Mouse (Mus musculus) v-Abl transformed pro-B cells (cell line): ENCODE results near the gene Fndc10.

Experiments used
- in situ Hi-C, 2 experiments: fragments of 400-800 bp; cut with MboI; formaldehyde crosslinking; loops; one replicate each; pipeline ENCODE4 v1.15.1; 2025; ENCODE audit not compliant: unreplicated experiment in 2 of 2

Gene Fndc10

DNA sequence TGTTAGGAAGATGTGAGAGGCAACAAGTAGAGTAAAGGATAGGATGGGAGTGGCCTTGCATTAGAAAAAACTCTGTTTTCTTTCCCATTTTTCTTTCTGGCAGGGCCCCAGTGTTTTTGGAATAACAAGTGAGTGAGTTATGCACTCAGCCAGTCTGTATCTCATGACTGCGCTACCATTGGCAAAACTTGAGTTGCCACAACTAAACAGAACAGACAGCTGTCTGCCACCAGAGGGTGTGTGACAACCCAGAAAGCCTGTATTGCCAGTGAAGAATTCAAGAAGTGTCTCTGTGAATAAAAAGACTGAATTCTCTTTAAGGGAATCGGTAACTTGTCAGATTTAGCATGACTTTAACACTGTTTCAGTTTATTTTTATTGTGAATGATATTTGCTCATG, 18.2 kb upstream of the Fndc10 start:
- in situ Hi-C loops, result loop anchor here in 1 of 2 experiments (25.0 kb wide), 1 partner anchor 589 kb away; the partner anchor contains the start of genes Morn1 and Rer1

DNA sequence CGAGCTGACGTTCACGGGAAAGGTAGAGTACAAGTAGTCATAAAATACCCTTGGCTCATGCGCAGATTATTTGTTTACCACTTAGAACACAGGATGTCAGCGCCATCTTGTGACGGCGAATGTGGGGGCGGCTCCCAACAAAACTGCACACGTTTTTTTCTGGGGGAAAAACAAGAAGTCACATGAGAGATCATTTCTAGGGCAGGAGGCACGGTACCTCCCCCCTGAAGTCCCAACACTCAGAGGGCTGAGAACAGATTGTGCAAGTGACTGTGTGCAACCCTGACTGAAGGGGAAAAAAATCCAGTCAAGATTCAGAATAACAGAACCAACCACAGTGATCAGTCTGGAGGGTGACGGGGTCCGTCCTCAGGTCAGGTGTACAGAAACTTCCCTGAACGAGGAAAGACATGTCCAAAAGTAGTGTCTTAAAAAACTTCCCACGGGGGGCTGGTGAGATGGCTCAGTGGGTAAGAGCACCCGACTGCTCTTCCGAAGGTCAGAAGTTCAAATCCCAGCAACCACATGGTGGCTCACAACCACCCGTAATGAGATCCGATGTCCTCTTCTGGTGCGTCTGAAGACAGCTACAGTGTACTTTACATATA, 10.4 kb upstream of the Fndc10 start:
- in situ Hi-C loops, result loop anchor here in 1 of 2 experiments (25.0 kb wide), 1 partner anchor 596 kb away; the partner anchor contains the start of genes Morn1 and Rer1

DNA sequence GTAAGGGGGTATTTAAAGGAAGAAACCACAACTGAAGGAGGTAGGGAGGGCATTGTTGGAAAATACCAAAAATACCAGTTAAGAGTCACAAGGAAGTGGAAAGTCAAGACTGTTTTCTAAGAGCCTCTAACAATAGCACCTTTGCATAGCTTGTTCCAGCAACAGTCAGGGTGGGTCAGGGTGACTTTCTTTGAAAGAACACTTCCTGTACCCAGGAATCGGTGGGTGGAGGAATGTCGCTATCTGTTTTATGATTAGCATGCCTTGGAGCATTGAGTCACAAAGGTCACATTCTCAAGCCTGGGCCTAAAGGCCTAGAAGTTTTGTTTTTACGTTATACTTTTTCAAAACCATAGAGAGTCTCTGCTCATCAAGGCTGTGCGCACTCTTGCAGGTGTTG, 6.4 kb upstream of the Fndc10 start:
- in situ Hi-C loops, result loop anchor here in 1 of 2 experiments (25.0 kb wide), 1 partner anchor 600 kb away; the partner anchor contains the start of genes Morn1 and Rer1

DNA sequence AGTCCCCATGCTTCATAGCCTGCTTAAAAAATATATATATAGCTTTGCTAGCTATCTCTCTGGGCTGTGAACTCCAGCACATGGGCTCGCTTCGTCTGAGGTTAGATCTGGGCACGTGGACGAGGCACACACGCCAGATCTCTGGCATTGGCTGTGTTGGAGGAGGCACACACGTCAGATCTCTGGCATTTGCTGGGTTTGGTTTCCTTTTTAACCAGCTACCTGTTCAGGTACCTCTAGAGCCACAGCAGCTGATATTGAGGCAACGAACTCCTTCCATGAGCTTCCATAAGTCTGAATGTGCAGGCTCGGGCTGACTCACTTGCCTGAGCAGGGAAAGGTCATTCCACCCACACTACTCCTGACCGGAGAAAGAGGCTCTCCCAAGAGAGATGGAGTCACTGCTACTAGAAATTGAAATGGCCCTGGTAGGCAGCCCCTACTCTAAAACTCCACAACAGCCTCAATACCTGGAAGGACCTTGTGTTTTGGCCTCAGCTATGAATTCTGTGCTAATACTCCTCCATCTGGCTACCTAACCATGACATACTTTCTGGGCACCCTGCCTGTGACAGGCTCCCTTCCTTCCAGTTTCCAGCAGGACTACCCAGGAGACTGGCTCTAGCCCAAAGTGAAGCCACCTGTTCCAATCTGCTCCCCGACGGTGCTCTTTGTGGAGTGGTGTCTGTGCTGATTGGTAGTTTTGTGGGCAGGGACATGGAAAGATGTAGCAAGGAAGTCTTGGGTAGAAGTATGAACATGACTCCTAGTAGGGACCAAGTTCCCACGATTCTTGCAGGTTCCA, 3.4 kb upstream of the Fndc10 start:
- in situ Hi-C loops, result loop anchor here (10.0 to 25.0 kb wide), 4 partner anchors 64 to 603 kb away; partner anchors contain the start of genes Morn1 (in 1 of the 2) and Rer1 (in 1 of the 2)

DNA sequence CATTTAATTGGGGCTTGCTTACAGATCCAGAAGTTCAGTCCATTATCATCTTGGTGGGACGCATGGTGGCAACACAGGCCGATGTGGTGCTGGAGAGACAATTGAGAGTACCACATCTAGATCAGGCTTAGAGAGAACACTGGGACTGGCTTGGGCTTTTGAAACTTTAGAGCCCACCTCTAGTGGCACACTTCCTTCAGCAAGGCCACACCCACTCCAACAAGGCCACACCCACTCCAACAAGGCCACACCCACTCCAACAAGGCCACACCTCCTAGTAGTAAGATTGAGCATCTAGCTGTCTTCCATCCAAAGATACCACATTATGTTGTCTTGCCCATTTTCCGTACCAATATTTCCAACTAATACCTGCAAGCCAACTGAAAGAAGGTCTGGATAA, 1.7 kb upstream of the Fndc10 start:
- in situ Hi-C loops, result loop anchor here (10.0 to 25.0 kb wide), 4 partner anchors 62 to 605 kb away; partner anchors contain the start of genes Morn1 (in 1 of the 2) and Rer1 (in 1 of the 2)

DNA sequence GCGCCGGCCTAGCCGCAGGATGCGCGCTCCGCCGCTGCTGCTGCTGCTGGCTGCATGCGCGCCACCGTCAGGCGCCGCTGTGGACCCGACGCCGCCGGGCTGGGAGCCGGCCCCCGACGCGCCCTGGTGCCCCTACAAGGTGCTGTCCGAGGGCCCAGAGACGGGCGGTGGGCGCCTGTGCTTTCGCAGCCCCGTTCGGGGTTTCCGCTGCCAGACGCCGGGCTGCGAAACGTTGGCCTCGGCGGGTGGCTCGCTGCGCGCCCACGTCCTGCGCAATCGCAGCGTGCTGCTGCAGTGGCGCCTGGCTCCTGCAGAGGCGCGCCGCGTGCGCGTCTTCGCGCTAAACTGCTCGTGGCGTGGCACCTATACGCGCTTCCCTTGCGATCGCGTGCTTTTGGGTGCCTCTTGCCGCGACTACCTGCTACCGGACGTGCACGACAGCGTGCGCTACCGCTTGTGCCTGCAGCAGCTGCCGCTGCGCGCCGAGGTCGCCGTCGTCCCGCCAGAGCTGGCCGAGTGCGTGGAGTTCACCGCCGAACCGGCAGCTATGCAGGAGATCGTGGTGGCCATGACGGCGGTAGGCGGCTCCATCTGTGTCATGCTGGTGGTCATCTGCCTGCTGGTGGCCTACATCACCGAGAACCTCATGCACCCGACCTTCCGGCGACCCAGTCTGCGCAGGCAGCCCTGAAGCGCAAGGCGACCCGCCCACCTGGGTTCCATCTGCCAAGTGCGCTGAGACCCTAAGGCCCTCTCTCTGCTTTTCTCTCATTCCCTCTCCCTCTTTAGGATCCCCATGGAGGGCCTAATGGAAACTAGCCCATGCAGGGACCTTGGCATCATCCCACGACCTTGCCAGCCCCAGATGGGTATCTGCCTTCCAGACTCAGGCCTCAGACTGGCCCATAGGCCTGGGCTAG, 600 bp downstream of the Fndc10 start:
- in situ Hi-C loops, result loop anchor here (5.0 to 25.0 kb wide), 6 partner anchors 37 to 607 kb away; partner anchors contain the start of genes Morn1 (in 1 of the 2) and Rer1 (in 1 of the 2)

DNA sequence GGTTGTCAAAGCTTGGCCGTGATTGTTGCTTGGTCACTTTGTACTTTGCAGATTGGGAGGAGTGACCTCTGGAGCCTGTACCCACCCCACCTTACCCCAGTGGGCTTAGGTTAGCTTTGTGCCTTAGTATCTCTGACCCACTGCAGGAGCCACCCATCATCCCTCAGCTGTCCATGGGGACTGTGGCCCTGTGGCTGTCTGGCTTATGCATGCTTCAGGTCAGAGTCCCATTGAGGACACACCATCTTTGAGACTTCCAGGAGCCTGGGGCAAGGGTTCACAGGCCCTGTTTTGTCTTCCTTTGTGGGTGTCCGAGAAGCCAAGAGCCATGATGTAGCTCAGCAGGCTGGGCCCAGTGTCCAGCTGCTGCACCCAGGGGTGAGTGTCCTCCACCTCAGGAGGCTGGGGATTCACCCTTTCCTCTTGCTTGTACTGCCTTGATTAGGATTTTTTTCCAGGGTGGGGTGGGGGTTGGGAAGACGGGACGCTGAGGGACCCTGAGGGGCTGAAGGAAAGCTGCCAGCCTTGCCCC, 1.5 kb downstream of the Fndc10 start:
- in situ Hi-C loops, result loop anchor here (5.0 to 25.0 kb wide), 6 partner anchors 38 to 608 kb away; partner anchors contain the start of genes Morn1 (in 1 of the 2) and Rer1 (in 1 of the 2)

DNA sequence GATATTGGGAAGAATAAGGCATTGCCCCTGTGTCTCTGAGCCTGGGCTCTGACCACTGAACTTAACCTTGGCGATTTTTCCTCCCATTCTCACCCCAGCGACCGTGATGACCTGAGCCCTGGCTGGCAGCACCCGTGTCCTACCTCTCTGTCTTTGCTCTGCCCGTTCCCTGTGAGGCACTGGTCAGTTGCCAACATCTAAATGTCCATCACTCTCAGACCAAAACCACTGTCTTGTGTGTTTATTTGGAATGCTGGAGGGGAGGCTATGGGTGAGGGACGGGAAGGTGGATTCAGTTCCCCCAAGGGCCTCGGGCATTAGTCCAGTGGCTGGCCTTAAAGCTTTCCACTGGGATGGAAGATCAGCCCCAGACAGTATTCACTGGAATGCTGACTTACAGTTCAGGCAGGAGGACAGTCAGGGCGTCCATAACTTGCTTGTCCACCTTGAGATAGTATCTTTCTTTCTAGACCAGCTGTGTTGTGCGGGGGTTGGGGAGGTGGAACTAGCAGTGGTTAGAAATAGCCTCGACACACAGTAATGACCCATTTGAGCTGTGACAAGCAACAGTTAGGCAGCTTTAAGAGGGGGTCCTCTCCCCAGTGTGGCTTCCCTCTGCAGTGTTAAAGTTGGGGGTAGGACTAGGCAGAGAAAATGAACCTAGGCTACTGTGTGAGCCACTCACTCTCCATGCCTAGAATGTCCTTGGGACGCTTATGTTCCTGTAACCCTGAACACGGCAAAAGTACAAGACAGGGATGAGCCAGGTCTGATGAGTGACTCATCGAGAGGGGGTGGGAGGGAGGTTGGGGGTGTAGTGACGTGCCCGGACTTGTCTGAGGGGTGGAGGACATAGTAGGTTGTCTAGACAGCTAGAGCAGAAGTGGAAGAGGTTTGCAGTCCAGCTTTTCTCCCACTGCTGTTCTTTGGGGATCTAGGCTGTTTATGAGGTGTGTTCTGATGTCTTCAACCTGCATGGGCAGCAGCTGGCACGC, 2.4 kb downstream of the Fndc10 start:
- in situ Hi-C loops, result loop anchor here (5.0 to 25.0 kb wide), 6 partner anchors 39 to 609 kb away; partner anchors contain the start of genes Morn1 (in 1 of the 2) and Rer1 (in 1 of the 2)

DNA sequence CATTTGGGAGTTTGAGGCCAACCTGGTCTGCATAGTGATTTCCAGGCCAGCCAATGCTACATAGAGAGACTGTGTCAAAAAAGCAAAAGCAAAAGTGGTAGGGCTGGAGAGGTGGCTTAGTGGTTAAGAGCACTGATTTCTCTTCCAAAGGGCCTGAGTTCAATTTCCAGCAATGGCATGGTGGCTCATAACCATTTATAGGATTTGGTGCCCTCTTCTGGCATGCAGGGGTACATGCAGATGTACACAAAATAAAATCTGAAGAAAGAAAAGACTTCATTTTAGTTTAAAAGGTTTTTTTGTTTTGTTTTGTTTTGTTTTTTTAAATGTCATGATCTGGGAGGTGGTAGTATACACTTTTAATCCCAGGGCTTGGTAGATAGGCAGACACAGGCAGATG, 6.3 kb downstream of the Fndc10 start:
- in situ Hi-C loops, result no loop called here

DNA sequence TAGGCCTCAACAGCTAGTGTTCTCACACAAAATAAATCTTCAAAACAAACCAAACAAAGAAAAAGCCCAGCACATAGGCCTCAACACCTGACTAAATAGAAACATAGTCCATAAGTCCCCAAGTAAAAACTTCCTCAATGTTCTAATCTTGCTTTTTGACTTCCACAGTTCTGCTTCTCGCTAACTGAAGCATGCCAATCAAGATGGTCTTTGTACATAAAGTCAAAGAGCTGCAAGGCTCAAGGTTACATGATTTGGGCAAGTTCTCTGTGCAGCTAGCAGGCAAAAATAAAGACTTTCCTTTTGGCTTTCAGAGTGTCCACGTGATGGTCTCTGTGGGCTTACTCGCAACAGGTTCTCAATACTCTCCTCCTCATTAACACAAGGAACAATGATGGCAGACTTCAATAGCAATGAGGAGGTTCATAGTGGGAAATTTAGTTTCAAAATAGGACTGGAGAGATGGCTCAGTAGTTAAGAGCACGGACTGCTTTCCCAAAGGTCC, 9.3 kb downstream of the Fndc10 start:
- in situ Hi-C loops, result no loop called here

DNA sequence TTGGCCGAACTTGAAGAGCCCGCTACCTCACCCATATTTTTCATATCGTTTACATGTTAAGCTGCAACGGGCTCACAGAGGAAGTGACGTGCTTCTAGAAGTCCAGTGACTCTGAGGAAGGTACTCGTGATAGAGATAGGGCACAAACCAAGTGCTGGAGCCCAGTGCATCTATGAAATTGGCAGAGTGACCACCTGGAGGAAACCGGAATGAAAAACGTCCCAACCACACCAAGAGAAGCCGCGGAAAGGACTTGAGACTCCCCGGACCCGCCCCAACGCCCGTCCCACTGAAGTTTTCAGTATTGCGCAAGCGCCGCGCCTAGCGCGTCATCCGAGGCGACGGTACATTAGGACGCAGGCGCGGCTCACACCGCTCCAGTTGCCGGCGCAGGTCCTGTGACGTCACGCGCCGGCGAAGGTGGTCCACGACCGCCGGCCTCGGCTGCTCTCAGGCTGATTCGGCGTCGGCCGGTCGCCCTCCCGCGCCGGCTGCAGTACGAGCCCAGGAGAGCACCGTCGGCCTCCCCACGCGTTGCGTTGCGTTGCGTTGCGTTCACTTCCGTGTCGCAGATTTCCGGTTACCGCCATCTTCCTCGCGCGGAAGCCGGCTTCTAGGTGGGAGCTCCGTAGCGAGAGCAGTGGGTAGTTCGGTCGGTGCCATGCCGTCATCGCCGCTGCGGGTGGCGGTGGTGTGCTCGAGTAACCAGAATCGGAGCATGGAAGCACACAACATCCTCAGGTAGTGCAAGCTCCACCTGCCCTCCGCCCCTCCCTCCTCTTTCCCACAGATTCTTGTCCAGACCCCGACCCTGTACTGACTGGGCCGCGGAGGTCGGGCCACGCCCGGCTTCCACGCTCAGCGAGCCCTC, 10.8 kb downstream of the Fndc10 start, which contains the start of gene Ssu72:
Gene Ssu72, plus strand, starts transcription at position 80 of the 871 bp plus-strand sequence.
- in situ Hi-C loops, result no loop called here

DNA sequence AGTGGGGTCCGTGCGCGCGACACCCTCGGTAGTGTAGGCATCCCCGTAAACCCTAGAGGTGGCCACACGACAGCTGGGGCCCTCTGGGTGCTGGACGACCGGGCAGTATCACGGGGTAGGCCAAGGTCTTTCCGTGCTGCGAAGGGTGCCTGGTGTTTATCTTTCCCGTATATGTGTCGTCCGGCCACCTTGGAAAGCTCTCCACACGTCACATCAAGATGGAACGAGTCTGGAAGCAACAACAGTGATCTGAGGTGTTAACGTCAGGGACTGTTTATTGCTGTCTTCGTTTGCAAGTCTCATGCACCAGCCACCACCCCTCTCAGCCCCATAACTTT, 11.4 kb downstream of the Fndc10 start:
- in situ Hi-C loops, result no loop called here

DNA sequence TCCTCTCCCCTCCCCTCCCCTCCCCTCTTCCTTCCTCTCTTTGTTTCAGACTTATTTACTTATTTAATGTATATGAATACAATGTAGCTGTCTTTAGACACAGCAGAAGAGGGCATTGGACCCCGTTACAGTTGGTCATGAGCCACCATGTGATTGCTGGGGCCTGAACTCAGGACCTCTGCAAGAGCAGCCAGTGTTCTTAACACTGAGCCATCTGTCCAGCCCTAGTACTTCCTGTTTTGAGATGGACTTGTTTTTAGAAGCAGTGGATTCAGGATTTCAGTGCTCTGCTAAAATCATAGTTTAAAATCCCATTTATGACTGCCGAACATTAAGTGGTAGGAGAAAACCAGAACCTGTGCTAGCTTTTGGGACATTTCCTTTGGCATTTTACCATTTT, 14.4 kb downstream of the Fndc10 start:
- in situ Hi-C loops, result no loop called here

DNA sequence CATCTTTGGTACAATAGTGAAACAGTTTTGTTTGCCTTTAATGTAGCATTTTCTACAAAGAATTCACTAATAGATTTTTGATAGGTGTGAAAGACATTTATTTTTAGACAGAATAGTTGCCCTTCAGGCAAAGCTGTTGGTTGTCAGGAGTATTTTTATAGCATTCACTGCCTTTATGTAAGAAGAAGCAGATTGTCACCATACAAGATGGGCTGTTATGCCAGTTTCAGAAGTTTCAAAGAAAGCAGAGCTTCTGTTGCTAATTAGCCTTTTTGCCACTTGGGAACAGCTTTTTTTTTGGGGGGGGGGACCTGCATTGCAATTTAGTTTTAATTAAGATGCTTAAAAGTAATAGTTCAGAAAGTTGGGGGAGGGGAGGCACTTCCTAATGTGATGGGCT, 14.8 kb downstream of the Fndc10 start:
- in situ Hi-C loops, result no loop called here

DNA sequence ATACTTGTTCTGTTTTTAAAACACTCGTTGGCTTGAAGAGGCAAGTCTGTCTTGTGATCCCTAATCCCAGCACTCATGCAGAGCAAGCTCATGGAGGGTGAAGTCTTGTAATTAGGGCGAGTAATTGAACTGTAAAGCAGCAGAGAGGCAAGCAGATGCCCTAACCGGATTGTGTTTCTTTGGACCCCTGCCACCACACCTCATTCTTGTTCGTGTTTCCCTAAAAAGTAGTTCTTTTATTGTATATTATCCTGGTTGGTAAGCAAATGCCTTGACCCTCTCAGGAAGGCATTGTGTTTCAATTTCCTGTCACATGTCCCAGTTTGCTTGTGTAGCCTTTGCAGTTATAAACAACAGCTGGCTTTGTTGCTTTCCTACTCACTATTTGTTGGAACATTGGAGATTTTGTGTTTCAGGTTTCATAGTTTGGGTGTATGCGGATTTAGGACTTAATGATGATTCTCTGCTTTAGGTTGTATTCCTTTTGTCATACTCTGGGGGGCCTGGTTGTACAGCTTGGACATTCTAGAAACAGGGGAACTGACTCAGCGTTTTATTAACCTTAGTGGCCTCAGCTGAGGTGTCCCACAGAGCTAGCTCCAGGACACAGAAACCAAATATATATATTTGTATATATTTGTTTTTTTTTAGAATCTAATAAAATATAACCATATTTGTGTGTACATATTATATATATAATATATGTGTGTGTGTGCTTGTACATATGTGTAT, 16.5 kb downstream of the Fndc10 start:
- in situ Hi-C loops, result no loop called here

DNA sequence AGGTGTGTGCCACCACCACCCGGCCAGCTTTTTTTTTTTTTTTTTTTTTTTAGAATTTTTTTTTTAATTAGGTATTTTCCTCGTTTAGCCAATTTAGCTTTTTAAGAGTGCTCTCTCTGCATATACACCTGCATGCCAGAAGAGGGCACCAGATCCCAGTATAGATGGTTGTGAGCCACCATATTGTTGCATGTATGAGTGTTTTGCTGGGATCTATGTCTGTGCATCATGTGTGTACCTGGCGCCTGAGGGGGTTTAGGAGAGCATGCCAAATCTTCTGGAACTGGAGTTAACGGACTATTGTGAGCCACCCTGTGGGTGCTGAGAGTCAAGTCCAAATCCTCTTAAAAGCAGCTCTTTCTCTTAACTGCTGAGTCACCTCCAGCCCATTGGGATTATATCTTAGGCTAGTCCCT, 27.5 kb downstream of the Fndc10 start:
- in situ Hi-C loops, result no loop called here

DNA sequence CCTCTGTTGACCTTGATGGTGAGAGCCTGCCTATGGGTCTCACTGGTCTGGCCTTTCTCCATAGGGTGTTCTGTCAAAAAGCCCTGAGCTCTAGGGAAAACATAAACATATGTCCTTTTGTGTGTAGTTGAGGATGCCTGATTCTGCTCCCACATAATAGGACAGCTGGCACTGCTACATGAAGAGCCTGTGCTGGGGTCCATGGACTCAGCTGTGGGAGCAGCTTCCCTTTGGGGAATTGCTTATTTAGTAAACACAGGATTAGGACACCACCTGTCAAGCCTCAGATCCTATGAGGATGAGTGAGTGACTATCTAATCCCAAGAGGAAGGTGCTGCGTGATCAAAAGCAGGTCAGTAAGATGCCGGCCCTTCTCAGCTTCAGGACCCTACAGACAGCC, 33.9 kb downstream of the Fndc10 start:
- in situ Hi-C loops, result no loop called here
